Mouse (Mus musculus): ENCODE measurements around the gene Tmc7.

The Tmc7 gene

DNA sequence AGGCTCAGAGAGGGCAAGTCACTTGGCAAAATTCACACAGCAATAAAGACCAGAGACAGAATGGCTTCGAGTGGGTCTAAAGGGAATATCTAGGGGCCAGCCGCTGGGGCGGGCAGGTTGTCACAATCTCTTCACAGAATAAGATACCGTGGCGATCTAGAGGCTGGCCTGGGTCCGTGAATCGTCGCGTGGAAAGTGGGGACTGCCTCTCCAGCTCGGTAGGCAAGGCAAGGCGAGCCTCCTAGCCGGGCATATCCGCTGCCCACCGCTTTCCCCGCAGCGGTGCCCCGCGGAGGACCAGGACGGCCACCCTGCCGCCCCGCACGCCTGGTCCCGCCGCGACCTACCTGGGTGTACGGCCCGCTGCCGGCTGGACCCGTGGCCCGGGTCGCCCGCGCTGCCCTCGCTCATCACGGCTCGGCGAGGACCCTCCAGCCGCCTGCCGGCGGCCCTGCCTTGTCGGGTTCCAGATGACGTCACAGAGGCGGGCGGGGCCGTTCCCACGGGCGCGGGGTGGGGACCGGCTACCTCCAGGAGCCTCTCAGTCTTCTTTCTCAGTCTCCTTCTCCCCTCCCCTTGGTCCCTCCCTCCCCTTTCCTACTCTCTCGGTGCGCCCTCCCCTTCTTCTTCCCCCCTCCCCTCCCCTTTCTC is at the start of gene Tmc7:
TSS of gene Tmc7 (minus strand) at position 480 of the 651 bp plus-strand sequence.
- DNase-seq (ENCODE audit: low spot score) = no peak

- DNase-seq (ENCODE audit: low spot score) = no peak
Measured at GRCm38 (mm10) chr7:118633951-118634350, 49.4 kb upstream of the Tmc7 start.

- no peak for DNase-seq (ENCODE audit: low spot score)
Measured at GRCm38 (mm10) chr7:118633094-118633493, 48.6 kb upstream of the Tmc7 start.

DNA sequence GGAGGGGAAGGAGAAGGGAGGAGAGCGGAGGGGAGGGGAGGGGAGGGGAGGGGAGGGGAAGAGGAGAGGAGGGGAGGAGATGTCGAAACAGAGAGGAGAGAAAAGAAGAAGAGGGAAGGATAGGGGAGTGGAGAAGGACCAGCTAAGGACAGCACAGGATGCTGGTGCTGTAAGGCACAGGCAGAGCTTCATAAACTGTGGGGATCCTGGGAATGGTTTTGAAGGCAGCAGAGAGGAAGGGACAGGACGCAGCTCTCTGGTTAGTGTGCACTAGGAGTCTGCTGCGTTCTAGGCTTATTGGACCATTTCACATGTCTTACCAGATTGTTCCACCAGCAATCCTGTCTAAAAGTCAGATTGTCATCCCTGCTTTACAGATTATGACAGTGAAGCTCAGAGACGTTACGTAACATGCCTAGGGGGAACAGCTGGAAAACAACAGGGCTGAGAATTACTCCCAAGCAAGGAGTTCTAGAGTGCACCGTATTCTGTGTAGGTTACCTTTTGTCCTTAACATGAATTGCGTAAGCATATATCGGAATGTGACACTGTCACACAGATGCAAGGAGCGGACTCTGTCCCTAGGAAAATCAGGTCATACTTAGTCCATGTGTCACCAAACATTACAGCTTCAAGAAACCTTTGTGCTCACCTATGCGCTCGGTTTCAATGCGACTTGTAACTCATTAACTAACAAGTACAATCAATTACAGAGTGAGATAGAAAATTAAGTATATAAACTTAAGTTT is 43.2 kb upstream of the Tmc7 start:
- no peak for DNase-seq (ENCODE audit: low spot score)

GRCm38 (mm10) chr7:118621094-118621493 is 36.6 kb upstream of the Tmc7 start:
- no peak for DNase-seq (ENCODE audit: low spot score)

GRCm38 (mm10) chr7:118620243-118620906 is 35.8 kb upstream of the Tmc7 start:
- no peak for DNase-seq (ENCODE audit: low spot score)

DNA sequence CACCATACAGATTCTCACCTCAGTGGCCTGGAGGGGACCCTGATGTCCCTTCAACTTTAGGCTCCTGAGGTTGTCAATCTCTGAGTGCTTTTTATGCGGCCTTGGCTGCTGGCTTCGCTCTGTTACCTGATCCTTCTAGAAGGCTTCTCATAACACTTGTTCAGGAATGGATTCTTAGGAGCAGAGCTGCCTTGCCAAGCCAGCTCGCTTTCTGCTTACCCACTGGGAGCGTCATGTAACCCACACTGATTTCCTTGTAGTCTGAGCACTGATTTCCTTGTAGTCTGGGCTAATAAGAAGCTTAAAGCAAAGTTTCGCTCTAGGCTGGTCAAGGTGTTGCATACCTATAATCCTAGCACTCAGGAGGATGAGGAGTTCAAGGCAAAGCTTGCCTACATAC is 33.6 kb upstream of the Tmc7 start:
- no peak for DNase-seq (ENCODE audit: low spot score)

GRCm38 (mm10) chr7:118614076-118614475 is 29.5 kb upstream of the Tmc7 start:
- no peak for DNase-seq (ENCODE audit: low spot score)

- no peak for DNase-seq (ENCODE audit: low spot score)
Measured at GRCm38 (mm10) chr7:118611933-118612332, 27.4 kb upstream of the Tmc7 start.

DNA sequence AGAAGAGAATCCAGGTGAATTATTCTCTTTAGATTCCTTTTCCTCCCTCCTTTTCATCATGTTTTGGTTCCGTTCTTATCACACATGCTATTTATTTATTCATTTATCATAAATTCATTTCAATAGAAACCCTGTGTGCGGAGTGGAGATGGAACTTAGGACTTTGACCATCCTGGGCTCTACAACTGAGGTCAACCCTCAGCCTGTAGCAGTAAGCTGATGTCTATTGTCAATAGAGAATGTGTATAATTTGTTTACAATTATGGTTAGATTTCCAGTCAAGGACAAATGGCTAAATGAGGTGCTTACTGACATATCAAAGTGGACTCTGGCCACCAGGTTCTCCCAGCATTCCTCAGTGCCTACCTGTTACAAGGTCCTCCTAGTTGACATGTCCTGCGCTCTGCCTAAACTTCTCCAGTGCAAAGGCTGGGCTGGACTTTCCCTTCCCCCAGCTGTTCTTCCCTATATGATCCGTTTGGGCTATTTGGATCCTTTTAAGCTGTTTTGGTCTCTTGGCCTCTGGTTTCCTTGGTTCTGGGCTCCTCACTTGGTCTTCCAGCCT is 26.7 kb upstream of the Tmc7 start:
- no peak for DNase-seq (ENCODE audit: low spot score)

DNA sequence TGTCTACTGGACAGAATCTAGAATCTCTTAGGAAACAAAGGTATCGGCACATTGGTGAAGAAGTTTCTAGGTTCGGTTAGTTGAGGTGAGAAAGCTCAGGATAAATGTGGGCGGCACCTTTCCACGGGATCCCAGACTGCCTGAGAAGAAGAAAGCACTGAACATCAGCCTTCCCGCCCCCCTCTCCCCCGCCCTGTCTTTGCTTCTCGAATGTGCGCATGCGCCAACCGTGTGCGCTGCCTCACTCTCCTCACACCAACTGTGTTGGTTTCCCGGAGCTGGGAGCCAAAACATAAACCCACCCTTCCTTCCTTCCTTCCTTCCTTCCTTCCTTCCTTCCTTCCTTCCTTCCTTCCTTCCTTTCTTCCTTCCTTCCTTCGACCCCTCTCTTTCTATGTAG is 26.2 kb upstream of the Tmc7 start:
- no peak for DNase-seq (ENCODE audit: low spot score)

DNA sequence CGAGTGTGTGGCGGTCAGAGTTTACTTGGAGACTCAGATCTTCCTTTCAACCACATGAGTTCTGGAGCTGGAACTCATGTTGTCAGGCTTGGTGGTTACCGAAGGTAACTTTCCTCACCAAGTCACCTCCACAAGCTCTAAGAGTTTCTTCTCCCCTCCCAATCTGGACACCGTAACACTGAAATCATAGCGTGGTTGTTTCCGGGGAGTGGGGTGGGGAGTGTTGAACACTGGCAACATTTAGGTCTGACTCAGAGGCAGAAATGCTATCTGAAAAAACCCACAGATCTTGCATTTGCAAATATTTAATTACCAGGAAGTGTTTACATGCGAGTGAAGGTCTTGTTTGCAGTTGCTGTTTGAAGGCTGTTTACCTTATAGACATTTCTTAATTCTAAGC is 25.3 kb upstream of the Tmc7 start:
- no peak for DNase-seq (ENCODE audit: low spot score)

- no peak for DNase-seq (ENCODE audit: low spot score)
Measured at GRCm38 (mm10) chr7:118604842-118605241, 20.3 kb upstream of the Tmc7 start.

- no peak for DNase-seq (ENCODE audit: low spot score)
Measured at GRCm38 (mm10) chr7:118599954-118600631, 15.6 kb upstream of the Tmc7 start.

- DNase-seq (ENCODE audit: low spot score) = no peak
Measured at GRCm38 (mm10) chr7:118597201-118597600, 12.7 kb upstream of the Tmc7 start, which contains the start of gene Tmc5. TSS of gene Tmc5 (plus strand) at chr7:118597297.

- no peak for DNase-seq (ENCODE audit: low spot score)
Measured at GRCm38 (mm10) chr7:118596271-118596670, 11.7 kb upstream of the Tmc7 start.

- DNase-seq (ENCODE audit: low spot score) = peak; percentile 94
Measured at GRCm38 (mm10) chr7:118595228-118595627, 10.7 kb upstream of the Tmc7 start.

DNA sequence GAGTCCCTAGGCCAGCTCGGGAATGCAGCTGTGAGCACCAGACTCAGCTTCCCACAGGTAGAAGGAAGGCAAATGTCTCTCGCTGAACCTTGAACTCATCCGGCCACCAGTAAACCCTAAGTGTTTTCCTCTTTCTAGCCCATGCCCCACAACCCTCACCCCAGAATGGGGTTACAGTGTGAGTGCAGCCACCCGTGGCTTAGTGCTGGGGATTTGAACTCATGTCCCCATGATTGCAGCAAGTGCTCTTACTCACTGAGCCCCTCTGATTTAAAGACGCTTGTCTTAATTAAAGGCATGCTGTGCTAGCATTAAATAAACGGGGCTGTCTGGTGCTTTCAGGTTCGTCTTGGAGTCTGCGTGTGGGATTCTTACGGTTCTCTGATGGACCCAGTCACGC is 10.1 kb upstream of the Tmc7 start:
- no peak for DNase-seq (ENCODE audit: low spot score)

DNA sequence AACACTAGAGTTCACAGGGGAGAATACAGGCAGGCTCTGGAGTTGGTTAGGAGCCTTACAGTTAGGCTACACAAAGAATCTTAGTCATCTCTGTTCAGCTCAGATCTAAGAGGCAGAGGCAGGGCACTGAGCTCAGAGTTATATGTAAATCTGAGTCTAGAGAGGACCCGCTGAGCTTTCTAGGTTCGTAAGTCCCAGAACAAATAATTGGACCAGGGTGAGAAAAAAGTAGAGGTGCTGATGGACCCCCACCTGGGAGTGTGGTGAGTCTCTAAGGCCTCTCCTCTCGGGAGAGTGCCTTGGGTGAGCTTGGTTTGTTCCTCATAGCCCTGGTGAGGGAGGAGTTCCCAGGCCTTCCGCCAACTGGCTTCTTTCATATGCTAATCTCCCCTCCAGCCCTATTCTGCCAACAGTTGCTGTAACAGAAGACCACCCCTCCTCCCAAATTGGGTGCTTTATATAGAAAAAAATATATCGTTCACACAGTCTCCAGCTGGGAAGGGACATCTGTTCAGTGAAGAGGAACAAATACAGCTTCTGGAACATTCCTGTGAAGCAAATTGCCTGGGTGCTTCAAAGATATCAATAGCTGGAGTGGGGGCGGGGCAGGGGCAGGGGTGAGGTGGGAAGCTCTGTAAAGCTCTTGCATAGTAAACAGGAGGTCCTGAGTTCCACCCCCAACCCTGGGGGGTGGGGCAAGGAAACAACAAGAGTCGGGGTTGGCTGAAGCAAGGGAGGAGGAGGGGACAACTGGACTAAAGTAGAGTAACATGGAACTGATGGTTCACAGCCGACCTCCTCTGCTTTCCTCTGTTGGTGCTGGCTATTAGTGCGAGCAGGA is 9.3 kb upstream of the Tmc7 start:
- no peak for DNase-seq (ENCODE audit: low spot score)

GRCm38 (mm10) chr7:118592146-118592545 is 7.6 kb upstream of the Tmc7 start:
- no peak for DNase-seq (ENCODE audit: low spot score)

DNA sequence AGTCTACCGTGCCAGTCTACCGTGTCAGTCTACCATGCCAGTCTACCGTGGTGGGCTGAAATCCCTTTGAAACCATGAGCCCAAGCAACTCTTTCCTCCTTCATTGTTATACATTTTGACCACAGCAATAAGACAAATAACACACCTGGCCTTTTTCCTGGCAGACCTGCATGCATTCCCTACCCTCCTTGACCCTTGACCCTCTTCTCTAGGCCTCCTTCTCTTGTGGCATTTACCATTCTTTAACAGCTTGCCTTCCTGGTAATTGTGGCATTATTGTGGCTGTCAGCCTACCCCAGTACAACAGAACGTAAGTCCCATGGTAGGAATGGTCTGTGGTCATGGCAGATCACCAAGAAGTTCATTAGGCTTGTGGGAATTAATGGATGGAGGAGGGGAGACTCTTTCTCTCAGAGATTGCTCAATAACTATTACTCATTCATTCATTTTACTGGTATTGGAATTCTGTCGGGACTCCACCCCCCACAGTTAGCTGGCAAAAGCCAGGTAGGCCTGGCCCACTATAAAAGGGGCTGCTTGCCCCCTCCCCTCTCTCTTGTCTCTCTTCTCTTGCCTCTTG is 6.3 kb upstream of the Tmc7 start:
- DNase-seq (ENCODE audit: low spot score) = no peak
